Comparison of ENCODE assay signal across 9 mouse cellular contexts in the genomic region with DNA sequence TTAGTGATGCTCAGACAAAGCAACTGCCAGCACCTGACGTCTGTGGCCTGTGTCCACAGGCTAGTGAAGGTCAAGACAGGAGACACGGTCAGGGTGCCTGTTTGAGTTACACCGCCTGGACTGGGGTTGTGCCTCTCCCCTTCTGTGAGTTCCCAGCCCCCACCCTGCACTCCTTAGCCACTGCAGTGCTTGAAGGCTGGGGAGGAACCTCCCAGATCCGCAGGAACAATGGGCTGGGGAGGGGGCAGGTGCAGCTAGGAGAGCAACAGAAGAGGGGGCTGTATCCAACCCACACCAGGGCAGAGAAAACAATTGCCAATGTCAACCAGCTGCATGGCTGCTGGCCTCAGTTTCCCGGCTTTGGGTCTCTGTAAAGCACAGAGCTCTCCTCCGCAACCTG.
DNase-seq lines count a peak whose midpoint lies in the region; ATAC-seq and TF ChIP-seq lines count a peak whose summit lies in the region.
"Had no signal": no experiment of that assay in that cellular context is flagged by ENCODE, and none has a peak within 500 bp of the region (broad histone marks: within the 10 kb centered on the region; RNA-seq: fewer than 3 reads in every experiment).

No protein-coding gene starts in this region.

- no peaks in the 10 kb centered on the region for H3K36me3 ChIP-seq in heart, postnatal 0 days (replicated peaks; ENCODE audit: control insufficient read depth, insufficient read depth, low read length)
- no peaks in the 10 kb centered on the region for H3K36me3 ChIP-seq in forebrain, embryonic 15.5 days
- no peaks in the 10 kb centered on the region for H3K36me3 ChIP-seq in midbrain, embryonic 13.5 days

- no peak overlapping the region for H3K27ac ChIP-seq in heart, postnatal 0 days (ENCODE audit: low read depth)
- H3K27ac ChIP-seq in forebrain, embryonic 15.5 days (replicated peaks): peak overlapping the region; percentile 70
- peak overlapping the region; percentile 70 for H3K27ac ChIP-seq in midbrain, embryonic 13.5 days

- intact Hi-C loops in heart, postnatal 14 days (cut with DNase I): loop anchor here (2.0 kb wide), 2 partner anchors 41 to 53 kb away; no protein-coding TSS in a partner anchor

- no peaks in the 10 kb centered on the region for H3K27me3 ChIP-seq in heart, postnatal 0 days (ENCODE audit: control insufficient read depth, insufficient read depth, low read length)
- H3K27me3 ChIP-seq in forebrain, embryonic 15.5 days: no peaks in the 10 kb centered on the region
- no peaks in the 10 kb centered on the region for H3K27me3 ChIP-seq in midbrain, embryonic 13.5 days

- TF ChIP-seq EP300 in heart, postnatal 0 days (IDR thresholded peaks at IDR 0.05; ENCODE audit: low read depth): no peak

- H3K9me3 ChIP-seq in heart, postnatal 0 days (replicated peaks; ENCODE audit: control insufficient read depth, low read length): no peaks in the 10 kb centered on the region
- no peaks in the 10 kb centered on the region for H3K9me3 ChIP-seq in forebrain, embryonic 15.5 days
- H3K9me3 ChIP-seq in midbrain, embryonic 13.5 days: no peaks in the 10 kb centered on the region

- no peak for DNase-seq in heart, postnatal 0 days (ENCODE audit: low spot score)
- DNase-seq in heart, postnatal 14 days: no peak
- DNase-seq in ZHBTc4 (ENCODE audit: low read depth, low spot score): peak; percentile 48
- DNase-seq in spleen, postnatal 10 days (ENCODE audit: low spot score in 2 of 2): no peak
- no peak for DNase-seq in adrenal gland, adult 18-20 months (ENCODE audit: low spot score in 2 of 2)
- DNase-seq: gastrocnemius, postnatal 36 days had no signal

- no peak for TF ChIP-seq CTCF in heart, postnatal 0 days (IDR thresholded peaks at IDR 0.05; ENCODE audit: low read depth)

- peak overlapping the region; percentile 68 for H3K4me3 ChIP-seq in heart, postnatal 0 days (ENCODE audit: low read depth, low read length)
- H3K4me3 ChIP-seq in forebrain, embryonic 15.5 days: peak overlapping the region; percentile 72
- peak overlapping the region; percentile 56 for H3K4me3 ChIP-seq in midbrain, embryonic 13.5 days (replicated peaks)

- 39% methylated on average over 6 of the region's 6 CpGs for WGBS in heart, postnatal 0 days
- WGBS in forebrain, embryonic 15.5 days: 12% methylated on average over 6 of the region's 6 CpGs
- WGBS in midbrain, embryonic 13.5 days: 14% methylated on average over 6 of the region's 6 CpGs

- no peak for ATAC-seq in heart, postnatal 0 days (ENCODE audit: insufficient read depth, low read depth)
- peak; percentile 18; the same call in 1 of the 2 replicates for ATAC-seq in forebrain, embryonic 15.5 days (replicated peaks)
- ATAC-seq in midbrain, embryonic 13.5 days: no peak
- no peak for ATAC-seq in megakaryocyte progenitor cell, adult 5-6 weeks (replicated peaks; ENCODE audit: poor library complexity)

- peak overlapping the region; percentile 92 for H3K4me2 ChIP-seq in heart, postnatal 0 days (ENCODE audit: low read depth, low read length)
- H3K4me2 ChIP-seq in forebrain, embryonic 15.5 days (replicated peaks): peak overlapping the region; percentile 91
- peak overlapping the region; percentile 69 for H3K4me2 ChIP-seq in midbrain, embryonic 13.5 days (replicated peaks)

- H3K4me1 ChIP-seq in heart, postnatal 0 days (ENCODE audit: control insufficient read depth, insufficient read depth): peaks cover 37% of the 10 kb centered on the region
- H3K4me1 ChIP-seq in forebrain, embryonic 15.5 days: peaks cover 31% of the 10 kb centered on the region
- peaks cover 39% of the 10 kb centered on the region for H3K4me1 ChIP-seq in midbrain, embryonic 13.5 days (replicated peaks)

- H3K9ac ChIP-seq in heart, postnatal 0 days (replicated peaks; ENCODE audit: low read depth, low read length): no peak overlapping the region
- peak overlapping the region; percentile 66 for H3K9ac ChIP-seq in forebrain, embryonic 15.5 days (replicated peaks)
- peak overlapping the region; percentile 68 for H3K9ac ChIP-seq in midbrain, embryonic 13.5 days (replicated peaks)
